Mouse (Mus musculus): ENCODE measurements at regions not wholly inside any gene's neighbourhood (a gene's known extent, or its start where the extent isn't known, plus 50 kb on each side); places are given as distances from the start of the nearest gene placed in this dataset.

- ATAC-seq (ENCODE audit: extremely low read depth, insufficient number of reproducible peaks, low FRiP score, low TSS enrichment), result no peak
- WGBS, result 58% methylated on average over 3 of the region's 3 CpGs
Observed at GRCm38 (mm10) chr1:56453756-56454155, 183.5 kb downstream of the Hsfy2 start.

GRCm38 (mm10) chr1:56442835-56443234, 194.4 kb downstream of the Hsfy2 start:
- ATAC-seq (ENCODE audit: extremely low read depth, insufficient number of reproducible peaks, low FRiP score, low TSS enrichment), result no peak
- H3K9me3 ChIP-seq, result no peaks in the 10 kb centered on the region

More at GRCm38 (mm10) chr1:56453756-56454155, 183.5 kb downstream of the Hsfy2 start:
- H3K9ac ChIP-seq, result no peak overlapping the region
- H3K4me2 ChIP-seq, result no peak overlapping the region
- H3K27ac ChIP-seq (replicated peaks), result no peak overlapping the region
- H3K9me3 ChIP-seq, result no peaks in the 10 kb centered on the region
- no peaks in the 10 kb centered on the region for H3K36me3 ChIP-seq
- no peaks in the 10 kb centered on the region for H3K4me1 ChIP-seq
- H3K27me3 ChIP-seq (replicated peaks), result no peaks in the 10 kb centered on the region
- H3K4me3 ChIP-seq, result no peak overlapping the region

GRCm38 (mm10) chr1:56406786-56407185, 230.4 kb downstream of the Hsfy2 start:
- Histone ChIP-seq H3K27me3 (replicated peaks) (no peaks in the 10 kb centered on the region), H3K4me3 (no peak overlapping the region), H3K4me1 (no peaks in the 10 kb centered on the region), H3K9ac (no peak overlapping the region), H3K9me3 (no peaks in the 10 kb centered on the region), H3K4me2 (no peak overlapping the region), H3K36me3 (no peaks in the 10 kb centered on the region), H3K27ac (replicated peaks) (no peak overlapping the region)
- WGBS, result 70% methylated on average over 1 of the region's 1 CpGs
- no peak for ATAC-seq (ENCODE audit: extremely low read depth, insufficient number of reproducible peaks, low FRiP score, low TSS enrichment)

More at GRCm38 (mm10) chr1:56442835-56443234, 194.4 kb downstream of the Hsfy2 start:
- H3K4me2 ChIP-seq, result no peak overlapping the region
- H3K27me3 ChIP-seq (replicated peaks), result no peaks in the 10 kb centered on the region
- H3K9ac ChIP-seq, result no peak overlapping the region
- no peaks in the 10 kb centered on the region for H3K4me1 ChIP-seq
- no peaks in the 10 kb centered on the region for H3K36me3 ChIP-seq
- 56% methylated on average over 1 of the region's 1 CpGs for WGBS
- H3K4me3 ChIP-seq, result no peak overlapping the region
- no peak overlapping the region for H3K27ac ChIP-seq (replicated peaks)

GRCm38 (mm10) chr1:56403351-56403750, 233.9 kb downstream of the Hsfy2 start:
- Histone ChIP-seq H3K9me3 (no peaks in the 10 kb centered on the region), H3K4me3 (no peak overlapping the region), H3K27me3 (replicated peaks) (no peaks in the 10 kb centered on the region), H3K36me3 (no peaks in the 10 kb centered on the region), H3K4me1 (no peaks in the 10 kb centered on the region), H3K4me2 (no peak overlapping the region), H3K27ac (replicated peaks) (no peak overlapping the region), H3K9ac (no peak overlapping the region)
- no peak for ATAC-seq (ENCODE audit: extremely low read depth, insufficient number of reproducible peaks, low FRiP score, low TSS enrichment)
- 77% methylated on average over 2 of the region's 2 CpGs for WGBS

GRCm38 (mm10) chr1:56395832-56396231, 241.4 kb downstream of the Hsfy2 start:
- Histone ChIP-seq H3K9me3 (no peaks in the 10 kb centered on the region), H3K4me1 (no peaks in the 10 kb centered on the region), H3K9ac (no peak overlapping the region), H3K4me2 (no peak overlapping the region), H3K36me3 (no peaks in the 10 kb centered on the region), H3K4me3 (no peak overlapping the region), H3K27ac (replicated peaks) (no peak overlapping the region), H3K27me3 (replicated peaks) (no peaks in the 10 kb centered on the region)
- no peak for ATAC-seq (ENCODE audit: extremely low read depth, insufficient number of reproducible peaks, low FRiP score, low TSS enrichment)
- 78% methylated on average over 6 of the region's 6 CpGs for WGBS

GRCm38 (mm10) chr1:56387086-56387485, 250.1 kb downstream of the Hsfy2 start:
- Histone ChIP-seq H3K27me3 (replicated peaks) (no peaks in the 10 kb centered on the region), H3K9me3 (no peaks in the 10 kb centered on the region), H3K27ac (replicated peaks) (no peak overlapping the region), H3K4me3 (no peak overlapping the region), H3K36me3 (no peaks in the 10 kb centered on the region), H3K4me2 (no peak overlapping the region), H3K4me1 (no peaks in the 10 kb centered on the region), H3K9ac (no peak overlapping the region)
- WGBS, result 55% methylated on average over 6 of the region's 6 CpGs
- no peak for ATAC-seq (ENCODE audit: extremely low read depth, insufficient number of reproducible peaks, low FRiP score, low TSS enrichment)

- Histone ChIP-seq H3K27ac (replicated peaks) (no peak overlapping the region), H3K9ac (no peak overlapping the region), H3K9me3 (no peaks in the 10 kb centered on the region), H3K27me3 (replicated peaks) (no peaks in the 10 kb centered on the region), H3K4me3 (no peak overlapping the region), H3K4me2 (no peak overlapping the region), H3K4me1 (no peaks in the 10 kb centered on the region), H3K36me3 (no peaks in the 10 kb centered on the region)
- 78% methylated on average over 2 of the region's 2 CpGs for WGBS
- no peak for ATAC-seq (ENCODE audit: extremely low read depth, insufficient number of reproducible peaks, low FRiP score, low TSS enrichment)
Observed at GRCm38 (mm10) chr1:56366319-56366718, 270.9 kb downstream of the Hsfy2 start.

GRCm38 (mm10) chr1:56360857-56361256, 276.4 kb downstream of the Hsfy2 start:
- H3K36me3 ChIP-seq, result no peaks in the 10 kb centered on the region
- H3K27me3 ChIP-seq (replicated peaks), result no peaks in the 10 kb centered on the region
- H3K27ac ChIP-seq (replicated peaks), result no peak overlapping the region
- no peak overlapping the region for H3K4me2 ChIP-seq
- WGBS, result 72% methylated on average over 5 of the region's 5 CpGs
- H3K4me3 ChIP-seq, result no peak overlapping the region
- no peaks in the 10 kb centered on the region for H3K4me1 ChIP-seq
- H3K9me3 ChIP-seq, result no peaks in the 10 kb centered on the region
- no peak for ATAC-seq (ENCODE audit: extremely low read depth, insufficient number of reproducible peaks, low FRiP score, low TSS enrichment)
- no peak overlapping the region for H3K9ac ChIP-seq

- 67% methylated on average over 4 of the region's 4 CpGs for WGBS
- Histone ChIP-seq H3K27me3 (replicated peaks) (no peaks in the 10 kb centered on the region), H3K9me3 (no peaks in the 10 kb centered on the region), H3K36me3 (no peaks in the 10 kb centered on the region), H3K4me3 (no peak overlapping the region), H3K27ac (replicated peaks) (no peak overlapping the region), H3K4me1 (no peaks in the 10 kb centered on the region), H3K4me2 (no peak overlapping the region), H3K9ac (no peak overlapping the region)
- ATAC-seq (ENCODE audit: extremely low read depth, insufficient number of reproducible peaks, low FRiP score, low TSS enrichment), result no peak
Observed at GRCm38 (mm10) chr1:56346638-56347037, 290.6 kb downstream of the Hsfy2 start.

GRCm38 (mm10) chr1:56344952-56345351, 292.3 kb downstream of the Hsfy2 start:
- Histone ChIP-seq H3K4me1 (no peaks in the 10 kb centered on the region), H3K4me2 (no peak overlapping the region), H3K36me3 (no peaks in the 10 kb centered on the region), H3K4me3 (no peak overlapping the region), H3K9me3 (no peaks in the 10 kb centered on the region), H3K27ac (replicated peaks) (no peak overlapping the region), H3K9ac (no peak overlapping the region), H3K27me3 (replicated peaks) (no peaks in the 10 kb centered on the region)
- WGBS, result 55% methylated on average over 6 of the region's 6 CpGs
- no peak for ATAC-seq (ENCODE audit: extremely low read depth, insufficient number of reproducible peaks, low FRiP score, low TSS enrichment)

- Histone ChIP-seq H3K4me3 (no peak overlapping the region), H3K36me3 (no peaks in the 10 kb centered on the region), H3K4me2 (no peak overlapping the region), H3K27ac (replicated peaks) (no peak overlapping the region), H3K27me3 (replicated peaks) (no peaks in the 10 kb centered on the region), H3K9ac (no peak overlapping the region), H3K9me3 (no peaks in the 10 kb centered on the region), H3K4me1 (no peaks in the 10 kb centered on the region)
- ATAC-seq (ENCODE audit: extremely low read depth, insufficient number of reproducible peaks, low FRiP score, low TSS enrichment), result no peak
- 71% methylated on average over 5 of the region's 5 CpGs for WGBS
Observed at GRCm38 (mm10) chr1:56327381-56327780, 309.9 kb downstream of the Hsfy2 start.

- Histone ChIP-seq H3K36me3 (no peaks in the 10 kb centered on the region), H3K4me1 (no peaks in the 10 kb centered on the region), H3K9me3 (no peaks in the 10 kb centered on the region), H3K27ac (replicated peaks) (no peak overlapping the region), H3K4me3 (no peak overlapping the region), H3K27me3 (replicated peaks) (no peaks in the 10 kb centered on the region), H3K9ac (no peak overlapping the region), H3K4me2 (no peak overlapping the region)
- 54% methylated on average over 3 of the region's 3 CpGs for WGBS
- ATAC-seq (ENCODE audit: extremely low read depth, insufficient number of reproducible peaks, low FRiP score, low TSS enrichment), result no peak
Observed at GRCm38 (mm10) chr1:56308586-56308985, 328.6 kb downstream of the Hsfy2 start.
